Mouse (Mus musculus) MEL (cell line): ENCODE measurements around the gene Cd248. TPM values are rescaled to one million over a fixed set of nuclear protein-coding genes. Genes with fewer than 3 reads are reported as not detected.
A peak's percentile ranks its signal among the peaks of the same experiment; 100 is the strongest.

ENCODE experiments used
- DNase-seq: peaks from one replicate; pipeline ENCODE4 v3.0.0; 2011; ENCODE audit warnings: low read depth, low spot score
- H3K27ac ChIP-seq: 2 replicates; pipeline ENCODE4 v1.5.1; 2012; ENCODE audit warnings: low read depth, mild to moderate bottlenecking, control low read depth, low read length, moderate library complexity; ENCODE audit not compliant: control insufficient read depth
- H3K27me3 ChIP-seq, 2 experiments: fragments of 150-350 bp in 1 of 2; sonication (generic) in 1 of 2; 2 replicates each; pipeline ENCODE4 v1.6.1; 2012; ENCODE audit warnings: low read length in 2 of 2, mild to moderate bottlenecking in 2 of 2, improper control_type of control experiment in 1 of 2, moderate library complexity in 1 of 2; ENCODE audit not compliant: insufficient read depth in 2 of 2, control insufficient read depth in 1 of 2
- H3K36me3 ChIP-seq, 2 experiments: 2 replicates each; pipeline ENCODE4 v1.6.1; 2012 to 2014; ENCODE audit warnings: low read length in 2 of 2, improper control_type of control experiment in 1 of 2, inconsistent platforms in 1 of 2, mild to moderate bottlenecking in 1 of 2; ENCODE audit not compliant: insufficient read depth in 2 of 2, control insufficient read depth in 1 of 2
- H3K4me1 ChIP-seq, 2 experiments: fragments of 150-350 bp in 1 of 2; sonication (generic) in 1 of 2; 2 replicates each; pipeline ENCODE4 v1.6.1; 2012; ENCODE audit warnings: low read length in 2 of 2, improper control_type of control experiment in 1 of 2, mild to moderate bottlenecking in 1 of 2; ENCODE audit not compliant: insufficient read depth in 2 of 2, control insufficient read depth in 1 of 2
- H3K4me3 ChIP-seq, 2 experiments: fragments of 150-350 bp in 1 of 2; sonication (generic) in 1 of 2; 2 replicates each; pipeline ENCODE4 v1.5.1; 2012; ENCODE audit warnings: low read depth in 2 of 2, low read length in 2 of 2, mild to moderate bottlenecking in 2 of 2, moderate library complexity in 2 of 2, control low read depth in 1 of 2, improper control_type of control experiment in 1 of 2; ENCODE audit not compliant: control insufficient read depth in 1 of 2, insufficient read depth in 1 of 2
- H3K79me2 ChIP-seq: 2 replicates; pipeline ENCODE4 v1.6.1; 2012; ENCODE audit warnings: mild to moderate bottlenecking, low read length, moderate library complexity; ENCODE audit not compliant: control insufficient read depth, poor library complexity, insufficient read depth
- H3K9ac ChIP-seq: 2 replicates; pipeline ENCODE4 v1.6.1; 2012; ENCODE audit warnings: low read depth, mild to moderate bottlenecking, control low read depth, low read length, moderate library complexity; ENCODE audit not compliant: control insufficient read depth, poor library complexity, severe bottlenecking
- H3K9me3 ChIP-seq: fragments of 150-350 bp; sonication (generic); replicated peaks from 2 replicates; pipeline ENCODE4 v1.6.1; 2012; ENCODE audit warnings: mild to moderate bottlenecking, low read length, improper control_type of control experiment, moderate library complexity; ENCODE audit not compliant: insufficient read depth
- BHLHE40 ChIP-seq: IDR thresholded peaks from 2 replicates; pipeline ENCODE4 v1.6.1; 2012; ENCODE audit warnings: low read depth, mild to moderate bottlenecking, inconsistent platforms, low read length, improper control_type of control experiment, borderline replicate concordance
- CHD1 ChIP-seq: IDR thresholded peaks from 2 replicates; pipeline ENCODE4 v1.6.1; 2012; ENCODE audit warnings: low read depth, mild to moderate bottlenecking, inconsistent platforms, low read length, improper control_type of control experiment
- CHD2 ChIP-seq: IDR thresholded peaks from 2 replicates; pipeline ENCODE4 v1.6.1; 2011; ENCODE audit warnings: low read length, improper control_type of control experiment
- CTCF ChIP-seq, 3 experiments: IDR thresholded peaks in 2 of 3; conservative IDR thresholded peaks in 1 of 3; 2 replicates each; pipeline ENCODE4 v1.5.1; 2011 to 2012; ENCODE audit warnings: low read length in 3 of 3, low read depth in 2 of 3, mild to moderate bottlenecking in 2 of 3, improper control_type of control experiment in 1 of 3, inconsistent platforms in 1 of 3, mixed read lengths in 1 of 3, moderate library complexity in 1 of 3; ENCODE audit not compliant: control insufficient read depth in 1 of 3, insufficient read depth in 1 of 3, poor library complexity in 1 of 3, severe bottlenecking in 1 of 3
- ELF1 ChIP-seq: IDR thresholded peaks from 2 replicates; pipeline ENCODE4 v1.6.1; 2014; ENCODE audit warnings: low read depth, mild to moderate bottlenecking, inconsistent platforms, low read length, improper control_type of control experiment, moderate library complexity
- EP300 ChIP-seq, 2 experiments: IDR thresholded peaks; 2 replicates each; pipeline ENCODE4 v1.6.1; 2011; ENCODE audit warnings: improper control_type of control experiment in 2 of 2, low read length in 2 of 2, low read depth in 1 of 2, mild to moderate bottlenecking in 1 of 2
- GATA1 ChIP-seq: IDR thresholded peaks from 2 replicates; pipeline ENCODE4 v1.6.1; 2011; ENCODE audit warnings: low read depth, low read length, improper control_type of control experiment
- HCFC1 ChIP-seq: IDR thresholded peaks from 2 replicates; pipeline ENCODE4 v1.6.1; 2012; ENCODE audit warnings: low read depth, mild to moderate bottlenecking, inconsistent platforms, low read length, improper control_type of control experiment, moderate library complexity
- JUND ChIP-seq: IDR thresholded peaks from 2 replicates; pipeline ENCODE4 v1.6.1; 2011; ENCODE audit warnings: low read depth, mild to moderate bottlenecking, improper control_type of control experiment, low read length
- MAFK ChIP-seq: IDR thresholded peaks from 2 replicates; pipeline ENCODE4 v1.6.1; 2011; ENCODE audit warnings: low read depth, mild to moderate bottlenecking, low read length, improper control_type of control experiment, borderline replicate concordance
- MAX ChIP-seq: IDR thresholded peaks from 2 replicates; pipeline ENCODE4 v1.6.1; 2011; ENCODE audit warnings: low read length, improper control_type of control experiment
- MAZ ChIP-seq: IDR thresholded peaks from 2 replicates; pipeline ENCODE4 v1.6.1; 2012; ENCODE audit warnings: low read depth, mild to moderate bottlenecking, inconsistent platforms, low read length, improper control_type of control experiment
- MEF2A ChIP-seq: IDR thresholded peaks from 2 replicates; pipeline ENCODE4 v1.6.1; 2014; ENCODE audit warnings: low read depth, mild to moderate bottlenecking, inconsistent platforms, low read length, improper control_type of control experiment; ENCODE audit not compliant: poor library complexity, insufficient replicate concordance, severe bottlenecking; ENCODE audit errors: extremely low read depth
- MYC ChIP-seq: IDR thresholded peaks from 2 replicates; pipeline ENCODE4 v1.6.1; 2011; ENCODE audit warnings: low read depth, mild to moderate bottlenecking, low read length, improper control_type of control experiment, moderate library complexity
- NELFE ChIP-seq: IDR thresholded peaks from 2 replicates; pipeline ENCODE4 v1.6.1; 2011; ENCODE audit warnings: low read depth, low read length, improper control_type of control experiment
- POLR2A ChIP-seq, 2 experiments: IDR thresholded peaks; 2 replicates each; pipeline ENCODE4 v1.6.1; 2011 to 2012; ENCODE audit warnings: low read length in 2 of 2, mild to moderate bottlenecking in 2 of 2, control low read depth in 1 of 2, improper control_type of control experiment in 1 of 2, low read depth in 1 of 2, moderate library complexity in 1 of 2; ENCODE audit not compliant: control insufficient read depth in 1 of 2, insufficient read depth in 1 of 2, poor library complexity in 1 of 2
- RCOR1 ChIP-seq: IDR thresholded peaks from 2 replicates; pipeline ENCODE4 v1.6.1; 2012; ENCODE audit warnings: low read depth, mild to moderate bottlenecking, inconsistent platforms, low read length, improper control_type of control experiment
- SIN3A ChIP-seq: IDR thresholded peaks from 2 replicates; pipeline ENCODE4 v1.6.1; 2012; ENCODE audit warnings: low read length, improper control_type of control experiment, inconsistent platforms
- TBP ChIP-seq: IDR thresholded peaks from 2 replicates; pipeline ENCODE4 v1.8.0; 2011; ENCODE audit warnings: low read depth, low read length, improper control_type of control experiment
- TCF12 ChIP-seq: IDR thresholded peaks from 2 replicates; pipeline ENCODE4 v1.6.1; 2014; ENCODE audit warnings: low read depth, mild to moderate bottlenecking, inconsistent platforms, low read length, improper control_type of control experiment, moderate library complexity
- UBTF ChIP-seq: IDR thresholded peaks from 2 replicates; pipeline ENCODE4 v1.6.1; 2012; ENCODE audit warnings: low read depth, mild to moderate bottlenecking, inconsistent platforms, low read length, improper control_type of control experiment, moderate library complexity, borderline replicate concordance; ENCODE audit not compliant: insufficient read depth
- USF1 ChIP-seq: IDR thresholded peaks from 2 replicates; pipeline ENCODE4 v1.6.1; 2014; ENCODE audit warnings: low read depth, mild to moderate bottlenecking, inconsistent platforms, low read length, improper control_type of control experiment, moderate library complexity
- USF2 ChIP-seq, 2 experiments: IDR thresholded peaks; 2 replicates each; pipeline ENCODE4 v1.6.1; 2011 to 2012; ENCODE audit warnings: improper control_type of control experiment in 2 of 2, low read length in 2 of 2, borderline replicate concordance in 1 of 2, inconsistent platforms in 1 of 2, low read depth in 1 of 2, mild to moderate bottlenecking in 1 of 2; ENCODE audit not compliant: insufficient read depth in 1 of 2
- ZKSCAN1 ChIP-seq: IDR thresholded peaks from 2 replicates; pipeline ENCODE4 v1.6.1; 2012; ENCODE audit warnings: low read depth, mild to moderate bottlenecking, inconsistent platforms, low read length, improper control_type of control experiment, moderate library complexity
- polyA plus RNA-seq, 2 experiments: library from polyadenylated mRNA; stranded (reverse) in 1 of 2; unstranded in 1 of 2; fragments of >175 nt in 1 of 2; fragments of >200 nt in 1 of 2; gene quantifications; 2 replicates each; pipeline versions ENCODE4 v1.2.1 to v1.2.4; 2012; ENCODE audit warnings: low replicate concordance in 2 of 2, low read depth in 1 of 2; ENCODE audit not compliant: insufficient read length in 2 of 2, insufficient read depth in 1 of 2, missing spikeins in 1 of 2
- total RNA-seq: library from RNA; depleted of rRNA; stranded (reverse); fragments of 300-350 nt; gene quantifications from 2 replicates; pipeline ENCODE4 v1.2.3, GENCODE M21; 2012

Cd248 gene
- total and polyA plus RNA-seq, 3 experiments = 0.27 to 0.86 TPM; not detected in 1

GRCm38 (mm10) chr19:5049325-5049724, 18.6 kb upstream of the Cd248 start:
- DNase-seq = no peak
- Histone ChIP-seq H3K36me3 (peaks cover 2 to 4% of the 10 kb centered on the region in 2 experiments; a peak in 3 of 4 replicates), H3K27ac (no peak overlapping the region), H3K4me3 (no peak overlapping the region), H3K27me3 (no peaks in the 10 kb centered on the region), H3K79me2 (no peaks in the 10 kb centered on the region), H3K4me1 (peaks cover 6 to 9% of the 10 kb centered on the region in 2 experiments; a peak in 3 of 4 replicates), H3K9ac (no peak overlapping the region), H3K9me3 (no peaks in the 10 kb centered on the region)
- no peak for TF ChIP-seq GATA1
- TF ChIP-seq EP300 (IDR thresholded peaks at IDR 0.05; ENCODE audit: low read depth in 1 of 2, low read length in 2 of 2) = no peak
- TF ChIP-seq USF2 (IDR thresholded peaks at IDR 0.05; ENCODE audit: borderline replicate concordance in 1 of 2, insufficient read depth in 1 of 2, low read depth in 1 of 2, low read length in 2 of 2) = no peak
- TF ChIP-seq TBP = no peak
- no peak for TF ChIP-seq MAZ
- TF ChIP-seq HCFC1 = no peak

GRCm38 (mm10) chr19:5050047-5050905, 17.6 kb upstream of the Cd248 start, which contains the start of gene Rin1:
TSS of gene Rin1 (plus strand) at chr19:5050481.
- no peaks in the 10 kb centered on the region for H3K9me3 ChIP-seq
- H3K79me2 ChIP-seq = no peaks in the 10 kb centered on the region
- H3K4me3 ChIP-seq = no peak within 1 kb of the TSS
- H3K27me3 ChIP-seq = no peaks in the 10 kb centered on the region
- H3K27ac ChIP-seq = no peak within 1 kb of the TSS
- peak; percentile 51 for DNase-seq
- TF ChIP-seq SIN3A (no peak), CTCF (IDR thresholded peaks at IDR 0.05 in 2 of 3, conservative IDR thresholded peaks at IDR 0.05 in 1 of 3; ENCODE audit: control insufficient read depth in 1 of 3, insufficient read depth in 1 of 3, low read depth in 2 of 3, low read length in 3 of 3, poor library complexity in 1 of 3, severe bottlenecking in 1 of 3) (peak; percentile 38 to 60 (median 44)), JUND (no peak), BHLHE40 (no peak), CHD2 (no peak), TCF12 (no peak)
- H3K36me3 ChIP-seq = peaks cover 2 to 7% of the 10 kb centered on the region in 2 experiments; a peak in 3 of 4 replicates
- peaks cover 7 to 14% of the 10 kb centered on the region in 2 experiments; a peak in 3 of 4 replicates for H3K4me1 ChIP-seq
- H3K9ac ChIP-seq = no peak within 1 kb of the TSS

- no peak overlapping the region for H3K27ac ChIP-seq
- no peak overlapping the region for H3K9ac ChIP-seq
- no peaks in the 10 kb centered on the region for H3K27me3 ChIP-seq
- H3K4me1 ChIP-seq = peaks cover 7 to 14% of the 10 kb centered on the region in 2 experiments; a peak in 3 of 4 replicates
- peaks cover 2 to 7% of the 10 kb centered on the region in 2 experiments; a peak in 3 of 4 replicates for H3K36me3 ChIP-seq
- H3K9me3 ChIP-seq = no peaks in the 10 kb centered on the region
- H3K4me3 ChIP-seq = no peak overlapping the region
- DNase-seq = no peak
- no peaks in the 10 kb centered on the region for H3K79me2 ChIP-seq
- TF ChIP-seq MYC (no peak), NELFE (no peak), RCOR1 (no peak), ZKSCAN1 (no peak), UBTF (no peak), CHD2 (no peak), MAZ (no peak), CHD1 (no peak), ELF1 (no peak), CTCF (IDR thresholded peaks at IDR 0.05 in 2 of 3, conservative IDR thresholded peaks at IDR 0.05 in 1 of 3; ENCODE audit: control insufficient read depth in 1 of 3, insufficient read depth in 1 of 3, low read depth in 2 of 3, low read length in 3 of 3, poor library complexity in 1 of 3, severe bottlenecking in 1 of 3) (no peak), POLR2A (IDR thresholded peaks at IDR 0.05; ENCODE audit: control insufficient read depth in 1 of 2, insufficient read depth in 1 of 2, low read depth in 1 of 2, low read length in 2 of 2, poor library complexity in 1 of 2) (no peak), USF1 (no peak), MEF2A (no peak), MAX (no peak), MAFK (no peak)
Observed at GRCm38 (mm10) chr19:5051031-5051430, 16.8 kb upstream of the Cd248 start.
